Mouse (Mus musculus) urinary bladder, postnatal 14 days (tissue): ENCODE data around the gene Gm20715.
A peak's percentile ranks its signal among the peaks of the same experiment; 100 is the strongest.
"Not testable (repeated sequence)": the region's sequence is repeated elsewhere in the genome, so short reads cannot be mapped to it uniquely, and the experiment has no call there.

Source experiments
- DNase-seq: peaks from one replicate; pipeline ENCODE4 v3.0.0; 2021; ENCODE audit warnings: low spot score

Gene Gm20715

DNA sequence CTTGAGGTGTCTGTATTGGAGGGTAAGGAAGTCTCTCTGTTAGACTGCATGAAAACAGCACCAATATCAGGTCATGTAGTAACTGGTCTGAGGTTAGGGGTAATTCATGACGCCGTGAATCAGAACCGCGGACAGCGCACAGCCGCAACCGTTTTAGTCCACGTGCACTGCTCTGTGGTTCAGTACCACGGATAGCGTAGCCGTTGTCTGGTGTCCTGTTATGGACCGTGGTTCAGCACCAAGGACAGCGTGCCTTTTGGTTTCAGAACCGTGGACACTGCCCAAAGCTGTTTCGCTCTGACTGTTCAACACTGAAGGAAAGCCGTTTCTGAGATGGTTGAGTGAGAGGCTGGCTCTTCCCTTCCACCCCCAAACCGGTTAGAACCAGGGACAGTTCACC lies at the start of gene Gm20715:
TSS of gene Gm20715 (plus strand) at position 235 of the 400 bp plus-strand sequence.
- peak; percentile 97 for DNase-seq

DNA sequence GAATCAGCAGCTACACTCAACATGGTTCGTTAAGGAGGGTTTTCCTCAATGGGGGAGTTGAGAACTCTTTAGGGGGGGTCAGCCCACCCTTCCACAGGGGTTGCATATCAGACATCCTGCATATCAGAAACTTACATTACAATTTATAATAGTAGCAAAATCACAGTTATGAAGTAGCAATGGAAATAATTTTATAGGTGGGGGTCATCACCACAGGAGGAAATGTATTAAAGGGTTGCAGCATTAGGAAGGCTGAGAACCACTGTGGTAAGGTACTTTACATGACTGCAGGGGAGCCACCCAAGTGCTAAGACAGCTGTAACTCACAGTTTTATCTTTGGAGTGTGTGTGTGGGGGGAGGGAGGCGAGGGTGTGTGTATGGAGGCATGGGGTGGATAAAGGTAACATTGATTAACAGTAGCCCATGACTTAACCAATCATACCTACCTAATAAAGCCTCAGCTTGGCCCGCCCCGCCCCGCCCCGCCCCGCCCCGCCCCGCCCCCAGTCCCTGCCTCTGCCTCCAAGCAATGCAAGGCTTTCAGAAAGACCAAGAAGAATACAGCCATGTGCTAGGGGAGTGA lies 49.5 kb upstream of the Gm20715 start:
- DNase-seq = no peak

DNA sequence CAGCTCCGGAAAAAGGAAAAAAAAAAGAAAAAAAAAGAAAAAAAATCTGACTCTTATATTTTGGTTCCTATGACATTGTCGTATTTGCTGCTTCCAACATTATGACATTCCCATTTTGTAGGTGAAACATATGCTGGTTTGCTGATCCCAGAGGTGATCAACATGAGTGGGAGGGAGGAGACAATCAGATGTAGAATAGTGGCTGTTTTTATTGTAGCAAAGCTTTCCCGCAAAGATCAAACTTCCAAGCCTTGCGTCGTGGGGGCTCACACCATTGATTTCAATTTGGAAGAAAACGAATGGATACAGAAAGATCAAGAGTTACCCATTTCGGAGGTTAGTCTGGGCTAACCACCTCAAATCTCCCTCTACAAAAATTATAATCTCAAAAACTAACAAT lies 48.3 kb upstream of the Gm20715 start:
- no peak for DNase-seq

DNA sequence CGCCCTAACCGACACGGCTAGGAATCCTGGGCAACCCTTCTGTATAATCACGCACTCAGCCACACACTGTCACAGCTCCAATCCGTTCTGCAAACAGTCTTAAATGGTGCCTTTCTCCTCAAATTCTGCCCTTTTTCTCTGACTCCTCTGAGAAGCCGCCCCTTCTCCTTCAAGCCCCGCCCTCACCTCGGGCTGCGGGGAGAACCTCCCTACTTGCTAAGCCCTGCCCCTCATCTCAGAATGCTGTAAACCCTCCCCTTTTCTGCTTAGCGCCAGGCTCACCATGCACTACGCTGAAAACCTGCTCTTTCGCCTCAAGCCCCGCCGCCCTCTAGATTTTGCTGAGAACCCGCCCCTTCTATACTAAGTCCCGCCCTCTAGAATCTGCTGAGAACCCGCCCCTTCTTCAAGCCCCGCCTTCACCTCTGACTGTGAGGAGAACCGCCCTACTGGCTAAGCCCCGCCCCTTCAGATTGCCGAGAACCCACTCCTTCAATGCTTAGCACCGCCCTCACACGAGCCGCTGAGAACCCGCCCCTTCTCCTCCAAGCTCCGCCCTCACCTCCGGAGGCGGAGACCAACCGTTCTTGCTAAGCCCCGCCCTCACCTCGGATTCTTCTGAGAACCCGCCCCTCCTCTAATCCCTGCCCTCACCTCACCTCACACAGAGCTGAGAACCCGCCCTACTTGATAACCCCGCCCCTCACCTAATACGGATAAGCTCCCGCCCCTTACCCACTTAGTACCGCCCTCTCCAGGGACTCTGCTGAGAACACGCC lies 47.6 kb upstream of the Gm20715 start:
- DNase-seq = peak; percentile 99

DNA sequence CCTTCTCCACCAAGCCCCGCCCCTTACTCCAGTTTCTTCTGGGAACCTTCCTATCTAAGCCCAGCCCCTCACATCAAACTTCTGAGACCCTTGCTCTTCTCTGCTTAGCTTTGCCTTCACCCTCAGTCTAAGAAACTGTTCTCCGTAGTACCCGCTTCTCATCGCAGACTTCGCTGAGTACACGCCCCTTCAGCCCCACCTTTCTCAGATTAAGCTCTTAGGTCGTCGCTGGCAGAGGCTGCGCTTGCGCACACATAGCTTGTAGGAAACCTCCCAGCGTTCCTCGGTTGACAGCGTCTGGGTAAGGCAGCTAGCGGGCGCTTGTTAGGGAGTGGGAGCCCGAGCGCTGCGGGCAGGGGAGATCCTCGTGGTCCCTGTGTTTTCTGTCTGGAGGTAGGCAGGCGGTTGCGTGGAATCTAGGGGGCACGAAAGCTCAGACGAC lies 47.0 kb upstream of the Gm20715 start, which contains the start of gene Zfp78:
TSS of gene Zfp78 (plus strand) at position 234 of the 442 bp plus-strand sequence.
- peak; percentile 85 for DNase-seq

DNA sequence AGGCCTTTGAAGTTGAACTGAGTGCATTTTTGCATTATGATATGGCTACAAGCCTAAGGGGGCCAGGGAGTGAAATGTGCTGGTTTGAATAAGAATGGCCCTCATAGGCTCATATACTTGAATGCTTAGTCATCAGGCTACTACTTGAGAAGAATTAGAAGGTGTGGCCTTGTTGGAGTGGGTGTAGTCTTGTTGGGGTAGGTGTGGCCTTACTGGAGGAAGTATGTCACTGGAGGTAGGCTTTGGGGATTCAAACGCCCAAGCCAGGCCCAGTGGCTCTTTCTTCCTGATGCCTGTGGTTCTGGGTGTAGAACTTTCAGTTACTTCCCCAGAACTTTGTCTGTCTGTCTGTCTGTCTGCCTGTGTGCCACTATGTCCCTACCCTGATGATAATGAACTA lies 45.3 kb upstream of the Gm20715 start:
- DNase-seq = no peak

DNA sequence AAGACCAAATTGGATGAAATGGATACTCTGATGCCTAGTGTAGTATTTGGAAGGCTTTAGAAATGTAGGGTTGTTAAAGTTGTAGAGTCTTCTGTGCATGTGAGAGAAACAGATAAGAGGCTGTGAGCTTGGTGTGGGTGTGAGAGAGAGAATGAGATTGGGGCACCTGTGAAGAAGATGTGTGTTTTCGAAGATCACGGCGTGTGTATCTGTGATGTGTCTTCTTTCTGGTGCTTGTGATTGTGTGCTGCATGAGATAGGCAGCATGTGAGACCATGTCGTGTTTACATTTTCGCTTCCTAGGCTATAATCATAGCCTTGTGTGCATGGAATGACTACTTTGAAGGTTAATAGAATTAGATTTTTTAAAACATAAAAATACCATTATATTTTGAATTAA lies 42.9 kb upstream of the Gm20715 start:
- no peak for DNase-seq

DNA sequence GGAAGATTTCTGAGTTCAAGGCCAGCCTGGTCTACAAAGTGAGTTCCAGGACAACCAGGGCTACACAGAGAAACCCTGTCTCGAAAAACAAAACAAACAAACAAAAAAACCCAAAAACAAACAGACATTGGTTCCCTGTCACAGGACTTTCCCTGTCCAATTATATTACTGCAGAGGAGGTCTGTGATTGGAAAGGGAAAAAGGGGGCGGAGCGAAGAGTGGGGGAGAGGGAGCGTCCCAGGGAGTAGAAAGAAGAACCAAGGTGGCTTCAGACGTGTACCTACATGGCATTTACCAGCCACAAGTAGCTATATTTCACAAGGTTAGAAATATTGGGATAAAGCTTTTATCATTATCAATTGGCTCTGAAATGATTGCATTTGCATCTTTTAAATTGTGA lies 41.9 kb upstream of the Gm20715 start:
- not testable (repeated sequence) for DNase-seq

DNA sequence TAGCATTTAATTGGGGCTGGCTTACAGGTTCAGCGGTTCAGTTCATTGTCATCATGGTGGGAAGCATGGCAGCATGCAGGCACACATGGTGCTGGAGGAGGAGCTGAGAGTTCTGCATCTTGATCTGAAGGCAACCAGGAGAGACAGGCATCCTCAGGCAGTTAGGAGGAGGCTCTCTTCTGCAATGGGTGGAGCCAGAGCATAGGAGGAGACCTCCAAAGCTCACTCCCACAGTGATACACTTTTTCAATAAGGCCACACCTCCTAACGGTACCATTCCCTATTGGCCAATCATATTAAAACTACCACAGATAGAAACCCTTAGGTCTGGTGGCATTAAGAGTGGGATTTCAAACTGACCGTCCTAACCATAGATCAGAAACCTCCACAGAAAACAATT lies 40.6 kb upstream of the Gm20715 start:
- DNase-seq = no peak

DNA sequence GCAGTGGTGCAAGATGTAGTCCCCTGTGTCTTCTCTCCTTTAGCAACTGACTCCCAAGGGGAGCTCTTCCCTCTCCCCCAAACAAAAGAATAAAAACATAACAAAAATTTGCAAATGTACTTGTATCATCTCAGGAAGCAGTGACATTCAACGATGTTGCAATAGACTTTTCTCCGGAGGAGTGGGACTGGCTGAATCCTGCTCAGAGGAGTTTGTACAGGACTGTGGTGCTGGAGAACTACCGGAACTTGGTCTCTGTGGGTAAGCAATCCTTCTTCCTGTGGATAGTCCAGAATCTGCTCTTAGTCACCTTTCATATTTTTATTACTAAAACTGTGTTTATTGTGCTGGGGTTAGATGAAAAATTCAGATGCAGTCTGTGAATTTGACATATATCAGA lies 37.1 kb upstream of the Gm20715 start:
- DNase-seq = no peak

DNA sequence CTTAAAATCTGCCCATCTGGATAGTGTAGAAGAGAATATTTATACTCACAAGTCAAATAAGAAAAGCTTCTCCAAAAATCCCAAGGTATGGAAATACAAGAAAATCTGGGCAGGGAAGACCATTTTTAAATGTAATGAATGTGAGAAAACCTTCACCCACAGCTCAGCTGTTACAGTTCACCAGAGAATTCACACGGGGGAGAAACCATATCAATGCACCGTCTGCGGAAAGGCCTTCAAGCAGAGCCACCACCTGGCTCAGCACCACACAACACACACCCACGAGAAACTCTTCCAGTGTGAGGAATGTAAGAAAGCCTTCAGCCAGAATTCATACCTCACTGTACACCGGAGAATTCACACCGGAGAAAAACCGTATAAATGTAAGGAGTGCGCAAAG lies 31.6 kb upstream of the Gm20715 start:
- DNase-seq = no peak

DNA sequence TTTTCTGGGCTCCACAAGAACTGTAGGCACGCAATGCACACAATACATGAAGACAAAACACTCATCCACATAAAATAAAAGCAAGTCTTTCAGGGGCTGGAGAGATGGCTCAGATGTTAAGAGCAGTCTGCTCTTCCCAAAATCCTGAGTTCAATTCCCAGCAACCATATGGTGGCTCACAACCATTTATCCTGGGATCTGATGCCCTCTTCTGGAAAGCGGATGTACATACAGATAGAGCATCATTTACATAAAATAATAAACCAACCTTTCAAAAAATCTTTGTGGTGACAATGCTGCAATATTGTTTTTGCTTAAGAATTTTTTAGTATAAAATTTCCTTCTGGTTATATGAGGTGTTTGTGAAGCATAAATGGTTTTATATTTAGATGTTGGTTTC lies 28.6 kb upstream of the Gm20715 start:
- DNase-seq = no peak

DNA sequence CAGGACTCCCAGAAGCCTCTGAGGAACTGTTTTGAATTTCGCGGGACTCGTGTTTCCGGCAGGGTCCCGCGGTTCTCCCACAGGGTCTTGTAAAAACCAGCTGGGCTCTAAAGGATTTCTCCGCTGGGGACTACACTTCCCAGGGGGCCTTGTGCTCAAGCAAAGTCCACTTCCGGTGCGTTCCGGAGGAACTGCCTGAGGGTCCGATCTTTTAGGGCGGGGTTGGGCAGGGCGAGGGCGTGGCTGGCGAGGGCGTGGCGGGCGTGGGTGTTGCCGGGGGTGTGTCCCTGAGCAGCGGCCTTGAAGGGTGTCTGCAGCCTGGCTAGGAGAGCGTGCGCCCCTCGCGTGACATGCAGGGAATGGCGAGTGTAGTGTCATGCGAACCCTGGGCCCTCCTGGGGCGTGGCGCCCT lies 27.0 kb upstream of the Gm20715 start, which contains the start of gene Zfp28:
TSS of gene Zfp28 (plus strand) at position 252 of the 412 bp plus-strand sequence.
- DNase-seq = peak; percentile 93

DNA sequence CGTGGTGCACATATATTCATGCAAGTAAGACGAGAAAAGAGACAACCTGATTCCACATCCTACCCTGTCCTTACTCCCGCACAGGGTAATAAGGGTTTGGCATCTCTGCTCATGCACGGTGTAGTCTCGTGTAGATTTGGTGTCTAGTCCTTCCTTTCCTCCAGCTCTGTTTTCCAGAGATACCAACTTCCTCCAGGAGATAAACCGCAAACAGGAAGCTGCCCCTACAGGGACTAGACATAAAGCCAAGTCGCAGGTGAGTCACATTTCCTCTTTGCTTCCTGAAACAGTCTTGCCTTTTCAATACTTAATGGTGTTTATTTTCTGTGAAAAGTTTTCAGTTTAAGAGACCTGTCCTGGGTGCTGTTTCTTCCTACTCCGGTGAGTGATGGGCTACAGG lies 26.1 kb upstream of the Gm20715 start:
- no peak for DNase-seq

DNA sequence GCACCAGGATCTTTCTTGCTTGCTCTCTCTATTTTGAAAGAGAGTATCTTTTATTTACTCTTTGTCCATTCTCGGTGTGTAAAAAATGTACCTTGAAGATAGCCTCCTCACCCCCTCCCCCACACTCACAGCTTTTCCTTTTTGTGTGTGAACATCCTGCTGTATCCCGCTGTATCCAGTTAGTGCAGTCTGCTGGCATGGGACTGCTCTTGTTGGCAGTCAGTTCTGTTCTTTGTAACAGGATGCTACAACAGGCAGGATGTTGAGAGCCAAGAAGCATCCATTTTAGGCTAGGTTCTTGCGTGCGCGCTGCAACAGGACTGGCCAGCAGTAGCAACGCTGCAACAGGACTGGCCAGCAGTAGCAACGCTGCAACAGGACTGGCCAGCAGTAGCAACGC lies 23.1 kb upstream of the Gm20715 start:
- peak; percentile 9 for DNase-seq

DNA sequence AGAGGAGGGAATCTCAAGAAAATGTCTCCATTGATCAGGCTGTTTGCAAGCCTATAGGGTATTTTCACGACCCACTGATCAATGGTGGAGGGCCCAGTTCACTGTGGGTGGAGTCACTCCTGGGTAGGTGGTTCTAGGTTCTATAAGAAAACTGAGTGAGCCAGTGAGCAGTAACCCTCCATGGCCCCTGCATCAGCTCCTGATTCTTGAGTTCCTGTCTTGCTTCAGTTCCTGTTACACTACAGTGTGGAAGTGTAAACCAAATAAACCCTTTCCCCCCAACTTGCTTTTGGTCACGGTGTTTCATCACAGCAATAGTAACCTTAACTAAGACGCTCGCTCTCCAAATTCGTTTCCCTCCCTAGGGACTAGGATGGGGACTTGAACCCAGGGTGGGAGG lies 21.1 kb upstream of the Gm20715 start:
- no peak for DNase-seq

DNA sequence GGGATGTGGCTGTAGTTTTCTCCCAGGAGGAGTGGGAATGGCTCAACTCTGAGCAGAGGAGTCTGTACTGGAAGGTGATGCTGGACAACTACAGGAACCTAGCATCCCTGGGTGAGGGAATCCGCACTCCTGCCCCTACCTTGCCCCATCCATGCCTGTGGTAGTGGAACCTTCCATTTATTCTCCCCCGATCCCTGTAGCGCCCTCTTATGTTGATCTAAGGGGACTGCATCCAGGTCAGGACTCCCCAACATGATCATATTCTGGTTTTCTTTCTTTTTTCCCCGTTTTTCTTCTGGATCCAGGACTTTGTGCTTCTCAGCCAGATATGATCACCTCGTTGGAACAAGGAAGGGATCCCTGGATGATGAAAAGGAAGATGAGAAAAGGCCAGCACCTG lies 20.6 kb upstream of the Gm20715 start:
- DNase-seq = no peak

DNA sequence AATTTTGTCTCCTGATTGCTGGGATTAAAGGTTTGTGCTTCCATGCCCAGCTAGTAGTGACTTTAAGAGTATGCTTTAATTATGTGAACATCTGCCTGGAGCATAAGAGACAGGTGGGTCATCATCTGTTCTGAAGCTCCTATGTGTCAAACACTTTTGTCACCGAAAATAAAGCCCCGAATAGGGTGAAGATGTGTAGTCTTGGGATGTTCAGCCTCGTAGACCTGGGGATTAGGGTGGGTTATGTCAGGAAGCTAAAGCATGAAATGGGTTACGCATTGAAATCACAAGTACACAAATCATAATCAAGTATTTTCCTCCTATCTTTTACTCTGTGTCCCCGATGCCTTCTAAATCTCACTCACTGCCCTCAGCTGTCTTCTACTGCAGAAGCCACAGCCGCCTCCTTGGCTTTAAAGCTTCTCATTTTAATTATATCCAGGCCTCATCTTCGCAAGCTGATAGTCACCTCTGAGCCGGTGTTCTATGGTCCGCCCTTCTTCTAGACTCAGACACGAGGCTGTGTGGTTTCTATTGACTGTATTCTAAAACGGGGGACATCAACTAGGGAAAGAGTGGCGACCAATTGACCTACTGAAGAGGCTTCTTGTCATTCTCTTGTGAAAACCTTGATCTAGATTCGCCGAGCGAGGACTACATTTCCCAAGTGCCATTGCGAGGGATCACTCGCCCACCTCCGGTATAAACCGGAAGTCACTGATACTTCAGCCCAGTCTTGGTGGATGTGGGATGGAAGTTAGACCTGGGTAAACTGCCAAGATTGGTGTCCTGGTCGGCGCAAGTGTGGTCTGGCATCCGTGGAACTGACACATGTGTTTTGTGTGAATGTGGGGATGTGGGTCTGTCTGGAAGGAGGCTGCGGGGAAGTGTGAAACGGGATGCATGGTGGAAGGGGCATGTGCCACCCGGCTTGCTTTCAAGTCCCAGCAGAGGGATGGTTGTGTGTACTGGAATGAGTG lies 11.8 kb upstream of the Gm20715 start, which contains the start of gene Smim17:
TSS of gene Smim17 (plus strand) at position 720 of the 980 bp plus-strand sequence.
- DNase-seq = peak; percentile 28

DNA sequence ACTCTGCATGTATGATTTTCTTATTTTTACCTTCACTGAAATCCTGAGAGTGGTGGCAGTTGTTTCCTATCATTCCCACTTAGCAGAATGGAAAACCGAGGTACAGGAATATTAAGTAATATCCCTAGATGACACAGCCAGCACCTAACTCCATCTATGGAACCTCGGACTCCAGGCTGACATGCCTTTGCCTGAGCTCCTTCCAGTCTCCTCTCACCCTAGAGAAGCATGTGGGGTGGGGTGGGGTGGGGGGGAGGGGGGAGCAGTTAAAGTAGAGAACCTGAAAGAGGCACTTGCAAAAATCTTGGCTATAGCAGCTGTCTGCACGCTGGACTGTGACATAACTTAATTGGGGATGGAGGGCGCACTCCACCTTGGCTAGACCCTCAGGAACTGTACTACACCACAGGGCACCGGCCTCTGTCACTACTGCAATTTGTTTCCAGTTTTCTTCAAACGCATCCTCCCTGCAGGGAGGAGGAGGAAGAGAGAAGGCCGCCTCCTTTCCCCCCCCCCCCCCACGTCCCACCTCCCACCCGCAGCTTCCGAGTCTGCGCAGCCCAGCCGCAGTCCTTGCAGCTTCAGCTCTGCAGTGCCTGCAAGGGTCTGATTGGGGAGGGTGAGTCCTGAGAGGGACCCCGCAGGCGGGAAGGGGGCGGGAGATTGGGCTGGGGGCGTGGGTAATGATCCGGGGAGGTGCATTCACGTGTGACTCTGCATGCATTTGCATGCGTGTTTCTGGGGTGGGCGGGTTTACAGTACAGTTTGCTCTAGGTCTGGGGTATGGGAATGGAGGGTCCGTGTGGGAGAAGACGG lies 4.8 kb downstream of the Gm20715 start:
- DNase-seq = no peak

DNA sequence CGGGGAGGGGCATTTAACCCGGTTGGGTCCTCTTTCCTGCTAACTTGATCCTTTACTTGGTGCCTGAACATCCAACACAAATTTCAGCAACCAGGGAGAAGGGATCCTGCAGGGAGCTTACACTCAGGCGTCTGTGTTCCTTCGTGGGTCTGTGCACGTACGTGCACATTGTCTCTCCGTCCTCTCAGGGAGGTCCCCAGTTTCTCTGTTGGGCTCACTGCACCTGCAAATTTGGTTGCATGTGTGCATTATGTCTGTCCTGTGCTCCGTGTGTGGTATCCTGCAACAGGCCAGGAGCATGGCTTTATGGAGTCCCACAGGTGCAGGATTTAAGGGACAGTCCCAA lies 5.3 kb downstream of the Gm20715 start:
- no peak for DNase-seq

DNA sequence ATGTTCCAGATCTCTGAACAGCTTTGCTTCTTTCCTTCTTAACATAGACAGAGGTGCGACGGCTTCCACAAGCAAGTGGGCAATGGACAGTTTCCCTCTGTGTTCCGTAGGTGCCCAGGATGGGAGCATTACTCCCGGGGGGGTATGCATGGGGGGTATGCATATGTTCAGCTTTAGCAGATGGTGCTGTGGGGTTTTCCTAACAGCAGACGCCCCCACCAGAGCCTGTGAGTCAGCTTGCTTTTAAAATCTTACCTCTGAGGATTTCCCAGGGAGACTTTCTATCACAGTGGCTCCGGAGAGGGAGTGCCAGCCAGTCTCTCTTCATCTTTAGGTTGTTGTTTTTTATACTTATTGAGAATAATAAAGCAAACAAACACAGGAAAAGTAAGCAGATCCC lies 9.8 kb downstream of the Gm20715 start:
- no peak for DNase-seq

DNA sequence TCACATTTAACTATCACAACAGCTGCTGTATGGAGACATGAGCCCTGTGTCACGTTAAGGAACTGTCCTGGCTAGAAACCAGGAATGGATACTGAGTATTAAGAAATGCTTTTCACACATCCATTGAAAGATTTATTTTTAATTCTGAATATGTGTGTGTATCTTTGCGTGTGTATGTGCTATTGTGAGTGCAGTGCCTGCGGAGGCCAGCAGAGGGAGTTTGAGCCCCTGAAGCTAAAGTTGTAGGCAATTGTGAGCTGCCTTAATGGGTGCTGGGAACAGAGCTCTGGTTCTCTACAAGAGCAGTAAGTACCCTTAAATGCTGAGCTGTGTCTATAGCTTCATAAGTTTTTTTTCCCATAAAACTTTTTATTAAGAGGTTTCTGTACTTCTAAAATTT lies 19.3 kb downstream of the Gm20715 start:
- DNase-seq = no peak
